In genomic region chr3:107917783-107918408, GRCm38 (mm10) we compare ENCODE assay signal across 7 mouse cellular contexts. TPM values are rescaled to one million over a fixed set of nuclear protein-coding genes. Genes with fewer than 3 reads are reported as not detected.
A peak's percentile ranks its signal among the peaks of the same experiment; 100 is the strongest.
DNase-seq lines count a peak whose midpoint lies in the region; ATAC-seq lines count a peak whose summit lies in the region.

No protein-coding gene starts in this region.

- peak; percentile 75; the same call in 1 of the 2 replicates for ATAC-seq in forebrain, embryonic 11.5 days (replicated peaks; ENCODE audit: low FRiP score)
- ATAC-seq in intestine, embryonic 15.5 days: peak; percentile 51; the same call in 1 of the 2 replicates
- ATAC-seq in limb, embryonic 11.5 days (ENCODE audit: insufficient number of reproducible peaks, low FRiP score, low TSS enrichment, low read depth): 0 out of 2 replicates have a peak, but pooled peaks have one; percentile 51
- no peak for ATAC-seq in neural tube, embryonic 11.5 days (ENCODE audit: insufficient read depth, low FRiP score, low TSS enrichment)

- H3K36me3 ChIP-seq in forebrain, embryonic 11.5 days (ENCODE audit: control insufficient read depth, insufficient read depth, low read length): no peaks in the 10 kb centered on the region
- no peaks in the 10 kb centered on the region for H3K36me3 ChIP-seq in intestine, embryonic 15.5 days
- no peaks in the 10 kb centered on the region for H3K36me3 ChIP-seq in limb, embryonic 11.5 days (ENCODE audit: control insufficient read depth, insufficient read depth, low read length)
- no peaks in the 10 kb centered on the region for H3K36me3 ChIP-seq in neural tube, embryonic 11.5 days (ENCODE audit: control insufficient read depth, insufficient read depth, low read length)

- H3K4me3 ChIP-seq in forebrain, embryonic 11.5 days (ENCODE audit: low read depth, low read length): no peak overlapping the region
- no peak overlapping the region for H3K4me3 ChIP-seq in intestine, embryonic 15.5 days (replicated peaks)
- no peak overlapping the region for H3K4me3 ChIP-seq in limb, embryonic 11.5 days (ENCODE audit: low read depth, low read length)
- no peak overlapping the region for H3K4me3 ChIP-seq in neural tube, embryonic 11.5 days (ENCODE audit: low read depth, low read length)

- no peaks in the 10 kb centered on the region for H3K27me3 ChIP-seq in forebrain, embryonic 11.5 days (ENCODE audit: control insufficient read depth, insufficient read depth, low read length)
- no peaks in the 10 kb centered on the region for H3K27me3 ChIP-seq in intestine, embryonic 15.5 days (replicated peaks)
- no peaks in the 10 kb centered on the region for H3K27me3 ChIP-seq in limb, embryonic 11.5 days (ENCODE audit: control insufficient read depth, insufficient read depth, low read length)
- no peaks in the 10 kb centered on the region for H3K27me3 ChIP-seq in neural tube, embryonic 11.5 days (ENCODE audit: control insufficient read depth, insufficient read depth, low read length)

- no peaks in the 10 kb centered on the region for H3K9me3 ChIP-seq in forebrain, embryonic 11.5 days (ENCODE audit: control insufficient read depth, low read length)
- H3K9me3 ChIP-seq in intestine, embryonic 15.5 days: no peaks in the 10 kb centered on the region
- no peaks in the 10 kb centered on the region for H3K9me3 ChIP-seq in limb, embryonic 11.5 days (ENCODE audit: control insufficient read depth, low read length)
- H3K9me3 ChIP-seq in neural tube, embryonic 11.5 days (ENCODE audit: control insufficient read depth, low read length): no peaks in the 10 kb centered on the region

- H3K4me1 ChIP-seq in forebrain, embryonic 11.5 days (replicated peaks; ENCODE audit: control insufficient read depth, insufficient read depth, low read length): no peaks in the 10 kb centered on the region
- no peaks in the 10 kb centered on the region for H3K4me1 ChIP-seq in intestine, embryonic 15.5 days (replicated peaks)
- no peaks in the 10 kb centered on the region for H3K4me1 ChIP-seq in limb, embryonic 11.5 days (ENCODE audit: control insufficient read depth, insufficient read depth, low read length)
- H3K4me1 ChIP-seq in neural tube, embryonic 11.5 days (ENCODE audit: control insufficient read depth, insufficient read depth, low read length): no peaks in the 10 kb centered on the region

- no peak overlapping the region for H3K4me2 ChIP-seq in forebrain, embryonic 11.5 days (ENCODE audit: low read depth, low read length, severe bottlenecking)
- H3K4me2 ChIP-seq in intestine, embryonic 15.5 days (replicated peaks): no peak overlapping the region
- H3K4me2 ChIP-seq in limb, embryonic 11.5 days (ENCODE audit: low read depth, severe bottlenecking): no peak overlapping the region
- H3K4me2 ChIP-seq in neural tube, embryonic 11.5 days (ENCODE audit: low read depth): no peak overlapping the region

- peak; percentile 58 for DNase-seq in urinary bladder, postnatal 25 days (ENCODE audit: low spot score)
- no peak for DNase-seq in urinary bladder, postnatal 10 days (ENCODE audit: low spot score)
- DNase-seq in c-Kit-negative CD71-positive TER-119-positive erythroid progenitor cells, embryonic 14.5 days (ENCODE audit: low read depth, low spot score): peak; percentile 41
- no peak for DNase-seq in forebrain, embryonic 11.5 days (ENCODE audit: low spot score)
- DNase-seq in limb, embryonic 11.5 days (ENCODE audit: low spot score): peak; percentile 72
- peak; percentile 47 for DNase-seq in neural tube, embryonic 11.5 days (ENCODE audit: low spot score)

- H3K9ac ChIP-seq in forebrain, embryonic 11.5 days (ENCODE audit: low read length): no peak overlapping the region
- no peak overlapping the region for H3K9ac ChIP-seq in intestine, embryonic 15.5 days
- no peak overlapping the region for H3K9ac ChIP-seq in limb, embryonic 11.5 days (ENCODE audit: low read length)
- no peak overlapping the region for H3K9ac ChIP-seq in neural tube, embryonic 11.5 days (ENCODE audit: low read length)

- 61% methylated on average over 7 of the region's 7 CpGs for WGBS in forebrain, embryonic 11.5 days
- WGBS in intestine, embryonic 15.5 days: 56% methylated on average over 7 of the region's 7 CpGs
- WGBS in limb, embryonic 11.5 days: 55% methylated on average over 7 of the region's 7 CpGs
- 59% methylated on average over 7 of the region's 7 CpGs for WGBS in neural tube, embryonic 11.5 days

- H3K27ac ChIP-seq in forebrain, embryonic 11.5 days (ENCODE audit: low read depth, low read length): no peak overlapping the region
- no peak overlapping the region for H3K27ac ChIP-seq in intestine, embryonic 15.5 days
- no peak overlapping the region for H3K27ac ChIP-seq in limb, embryonic 11.5 days (replicated peaks; ENCODE audit: low read depth, low read length)
- H3K27ac ChIP-seq in neural tube, embryonic 11.5 days (ENCODE audit: low read depth, low read length): no peak overlapping the region

RNA-seq across cellular contexts. Expression of gene Gstm7, which starts 13.7 kb away (rescaled TPM):
- 42.9 and 53.5 TPM in 2 replicates for polyA plus RNA-seq in forebrain, embryonic 11.5 days (2014; fragmentation: Nextera tagmentation; extraction: Ambion mirVana)
- polyA plus RNA-seq in intestine, embryonic 15.5 days (2015; fragmentation: Nextera tagmentation; extraction: Ambion mirVana): 26.1 and 32.5 TPM in 2 replicates
- 37.1 and 37.2 TPM in 2 replicates for polyA plus RNA-seq in limb, embryonic 11.5 days (2014; fragmentation: Nextera tagmentation; extraction: Ambion mirVana)
- polyA plus RNA-seq in neural tube, embryonic 11.5 days (2014; fragmentation: Nextera tagmentation; extraction: Ambion mirVana): 49.9 and 50.8 TPM in 2 replicates

RNA-seq across cellular contexts. Expression of gene Gstm5, which starts 22.3 kb away (rescaled TPM):
- 222 and 238 TPM in 2 replicates for polyA plus RNA-seq in forebrain, embryonic 11.5 days (2014; fragmentation: Nextera tagmentation; extraction: Ambion mirVana)
- 173 and 186 TPM in 2 replicates for polyA plus RNA-seq in intestine, embryonic 15.5 days (2015; fragmentation: Nextera tagmentation; extraction: Ambion mirVana)
- polyA plus RNA-seq in limb, embryonic 11.5 days (2014; fragmentation: Nextera tagmentation; extraction: Ambion mirVana): 211 and 220 TPM in 2 replicates
- 210 and 222 TPM in 2 replicates for polyA plus RNA-seq in neural tube, embryonic 11.5 days (2014; fragmentation: Nextera tagmentation; extraction: Ambion mirVana)

RNA-seq across cellular contexts. Expression of gene Gstm6, which starts 25.7 kb away (rescaled TPM):
- polyA plus RNA-seq in forebrain, embryonic 11.5 days (2014; fragmentation: Nextera tagmentation; extraction: Ambion mirVana): 9.1 and 13.6 TPM in 2 replicates
- 16.9 and 19.1 TPM in 2 replicates for polyA plus RNA-seq in intestine, embryonic 15.5 days (2015; fragmentation: Nextera tagmentation; extraction: Ambion mirVana)
- 4.9 and 5.6 TPM in 2 replicates for polyA plus RNA-seq in limb, embryonic 11.5 days (2014; fragmentation: Nextera tagmentation; extraction: Ambion mirVana)
- 5.3 and 6.2 TPM in 2 replicates for polyA plus RNA-seq in neural tube, embryonic 11.5 days (2014; fragmentation: Nextera tagmentation; extraction: Ambion mirVana)

RNA-seq across cellular contexts. Expression of gene Eps8l3, which starts 40.9 kb away (rescaled TPM):
- not detected in 2 replicates for polyA plus RNA-seq in forebrain, embryonic 11.5 days (2014; fragmentation: Nextera tagmentation; extraction: Ambion mirVana)
- polyA plus RNA-seq in intestine, embryonic 15.5 days (2015; fragmentation: Nextera tagmentation; extraction: Ambion mirVana): 164 and 180 TPM in 2 replicates
- not detected in 2 replicates for polyA plus RNA-seq in limb, embryonic 11.5 days (2014; fragmentation: Nextera tagmentation; extraction: Ambion mirVana)
- 0.11 TPM in 1 of 2 replicates, not detected in the other for polyA plus RNA-seq in neural tube, embryonic 11.5 days (2014; fragmentation: Nextera tagmentation; extraction: Ambion mirVana)

RNA-seq across cellular contexts. Expression of gene Gstm3, which starts 51.2 kb away (rescaled TPM):
- polyA plus RNA-seq in forebrain, embryonic 11.5 days (2014; fragmentation: Nextera tagmentation; extraction: Ambion mirVana): not detected in 2 replicates
- polyA plus RNA-seq in intestine, embryonic 15.5 days (2015; fragmentation: Nextera tagmentation; extraction: Ambion mirVana): 153 and 154 TPM in 2 replicates
- not detected in 2 replicates for polyA plus RNA-seq in limb, embryonic 11.5 days (2014; fragmentation: Nextera tagmentation; extraction: Ambion mirVana)
- polyA plus RNA-seq in neural tube, embryonic 11.5 days (2014; fragmentation: Nextera tagmentation; extraction: Ambion mirVana): not detected in 2 replicates

Comparison
In these comparisons a context has a peak if more than half of its experiments do, and no peak if none do; other contexts are left out.
1. DNase-seq: peak in urinary bladder, postnatal 25 days (single experiment), c-Kit-negative CD71-positive TER-119-positive erythroid progenitor cells, embryonic 14.5 days (single experiment), limb, embryonic 11.5 days (single experiment) and neural tube, embryonic 11.5 days (single experiment); none in urinary bladder, postnatal 10 days (single experiment) and forebrain, embryonic 11.5 days (single experiment).